Mouse (Mus musculus) left cerebral cortex, postnatal 25 days (tissue): ENCODE data around the gene Hyls1. TPM values are rescaled to one million over a fixed set of nuclear protein-coding genes. Genes with fewer than 3 reads are reported as not detected.
"Not testable (repeated sequence)": the region's sequence is repeated elsewhere in the genome, so short reads cannot be mapped to it uniquely, and the experiment has no call there.

ENCODE experiments used
- DNase-seq, 2 experiments: peaks; one replicate each; pipeline ENCODE4 v3.0.0; 2022; ENCODE audit warnings: low spot score in 2 of 2, mixed read lengths in 1 of 2
- intact Hi-C: fragments of 180-260 bp; cut with DNase I; formaldehyde crosslinking; loops from one replicate; pipeline ENCODE4 v1.15.1; 2025
- total RNA-seq, 2 experiments: library from RNA; stranded (reverse); gene quantifications; 2 replicates each; pipeline ENCODE4 v1.2.3; 2021

Gene Hyls1
- 1 to 10 TPM; 7.8 to 7.9 TPM for total RNA-seq

- DNase-seq = peak; percentile 91 to 97
- intact Hi-C loops = no loop called here
Observed at GRCm38 (mm10) chr9:35569571-35570534, at the start of gene Hyls1, which contains the start of gene Pate2. TSS of gene Hyls1 (minus strand) at chr9:35570398. TSS of gene Pate2 (plus strand) at chr9:35570284.

GRCm38 (mm10) chr9:35616784-35617183 lies 46.6 kb upstream of the Hyls1 start:
- intact Hi-C loops, DNase-seq: not testable (repeated sequence)

GRCm38 (mm10) chr9:35614005-35614404 lies 43.8 kb upstream of the Hyls1 start:
- intact Hi-C loops = no loop called here
- DNase-seq = no peak

DNA sequence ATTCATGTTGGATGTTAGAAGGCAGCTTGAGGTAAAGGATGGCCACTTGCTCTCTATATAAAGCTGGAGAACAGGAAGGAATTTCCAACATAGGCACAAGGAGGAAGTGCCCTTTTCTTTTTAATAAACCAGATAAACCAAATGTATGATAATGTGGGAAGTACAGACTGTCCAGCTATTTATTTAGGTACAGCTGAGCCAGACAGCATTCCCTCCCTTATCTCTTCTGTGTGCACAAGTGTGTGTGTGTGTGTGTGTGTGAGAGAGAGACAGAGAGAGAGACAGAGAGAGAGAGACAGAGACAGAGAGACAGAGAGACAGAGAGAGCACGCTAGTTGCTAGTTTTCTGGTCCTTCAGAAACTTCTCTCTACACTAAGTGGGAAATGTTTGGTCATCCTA lies 41.6 kb upstream of the Hyls1 start, which contains the start of gene Pate4:
Gene Pate4 (minus strand): TSS at position 101 of the 400 bp plus-strand sequence.
- intact Hi-C loops = no loop called here

DNA sequence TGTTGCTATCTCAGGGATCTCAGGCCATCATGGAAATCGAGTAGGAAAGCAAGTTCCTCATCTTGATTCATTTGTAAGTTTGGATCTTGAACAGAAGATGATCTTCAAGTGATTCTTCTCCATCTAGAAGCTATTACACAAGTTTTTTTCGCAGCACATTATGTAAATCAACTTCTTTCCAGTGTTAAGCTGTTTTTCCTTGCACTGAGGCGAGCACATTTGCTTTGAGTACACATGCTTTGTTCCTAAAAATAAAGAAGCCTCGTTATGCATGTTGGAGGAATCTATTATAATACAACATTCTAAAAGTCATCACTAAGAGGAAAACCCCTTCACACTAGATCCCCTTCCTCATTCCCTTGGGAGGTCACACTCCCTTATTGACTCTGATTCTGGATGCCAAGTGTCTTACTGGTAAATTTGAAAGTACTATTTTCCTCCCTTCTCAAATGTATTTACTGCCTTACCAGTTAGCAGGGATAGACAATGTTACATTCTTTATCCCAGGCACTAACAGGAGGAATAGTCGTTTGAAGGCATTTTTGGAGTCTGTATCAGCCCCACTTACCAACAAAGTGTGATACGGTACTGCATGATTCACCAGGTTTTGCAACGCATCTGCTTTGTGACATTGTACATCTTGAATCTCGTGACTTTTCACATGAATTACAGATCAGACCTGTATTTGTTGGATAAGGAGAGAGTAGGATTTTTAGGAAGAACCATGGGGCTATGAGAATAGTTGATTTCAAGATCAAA lies 37.6 kb upstream of the Hyls1 start:
- peak in 1 of 2 experiments; percentile 46 for DNase-seq
- intact Hi-C loops = no loop called here

More for the DNA sequence above, 41.6 kb upstream of the Hyls1 start, which contains the start of gene Pate4:
- no peak for DNase-seq

DNA sequence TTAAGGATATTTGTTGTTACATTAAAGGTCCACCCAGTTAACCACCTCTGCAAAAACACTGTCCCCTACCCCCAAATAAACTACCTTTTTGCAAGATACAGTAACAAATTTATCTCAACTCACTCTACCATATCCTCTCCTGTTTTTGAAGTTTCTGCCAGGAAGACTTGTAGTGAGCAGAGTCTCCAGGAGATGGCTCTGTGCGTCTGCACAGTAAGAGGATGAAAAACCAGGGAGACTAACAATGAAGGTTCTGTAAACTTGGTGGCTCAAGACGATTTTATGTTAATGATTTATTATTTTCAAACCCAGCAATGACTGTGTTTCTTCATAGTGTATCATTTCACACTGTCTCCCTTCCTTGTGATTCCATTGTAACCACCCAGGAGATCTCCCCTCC lies 22.7 kb upstream of the Hyls1 start:
- peak; percentile 32 to 57 for DNase-seq
- intact Hi-C loops = loop anchor here (1.0 to 10.0 kb wide), 3 partner anchors 114 to 1122 kb away; no protein-coding TSS in a partner anchor

GRCm38 (mm10) chr9:35587674-35588073 lies 17.5 kb upstream of the Hyls1 start:
- DNase-seq = no peak
- intact Hi-C loops = no loop called here

GRCm38 (mm10) chr9:35574416-35574815 lies 4.2 kb upstream of the Hyls1 start:
- DNase-seq = no peak
- intact Hi-C loops = no loop called here

GRCm38 (mm10) chr9:35570663-35571062 lies 465 bp upstream of the Hyls1 start:
- no peak for DNase-seq
- intact Hi-C loops = no loop called here

DNA sequence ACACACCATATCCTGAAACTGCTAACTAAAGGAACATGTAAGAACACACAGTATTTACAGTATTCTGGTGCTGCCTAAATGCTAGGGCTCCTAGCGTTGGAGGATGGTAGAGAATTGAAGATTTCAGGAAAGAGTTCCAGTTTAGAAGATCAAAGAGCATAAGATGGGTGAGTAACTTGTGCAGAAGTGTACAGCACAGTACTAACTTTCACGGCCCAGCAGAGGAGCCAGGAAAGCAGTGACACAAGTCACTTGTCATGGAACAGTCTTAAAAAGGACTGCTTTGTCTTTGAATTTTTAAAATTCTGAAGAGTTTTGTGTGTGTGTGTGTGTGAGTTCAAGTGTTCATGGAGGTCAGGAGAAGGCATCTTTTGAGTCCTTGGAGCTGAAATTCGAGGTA lies 2.2 kb downstream of the Hyls1 start:
- intact Hi-C loops = no loop called here
- no peak for DNase-seq

GRCm38 (mm10) chr9:35564536-35565240 lies 5.5 kb downstream of the Hyls1 start:
- intact Hi-C loops = no loop called here

DNA sequence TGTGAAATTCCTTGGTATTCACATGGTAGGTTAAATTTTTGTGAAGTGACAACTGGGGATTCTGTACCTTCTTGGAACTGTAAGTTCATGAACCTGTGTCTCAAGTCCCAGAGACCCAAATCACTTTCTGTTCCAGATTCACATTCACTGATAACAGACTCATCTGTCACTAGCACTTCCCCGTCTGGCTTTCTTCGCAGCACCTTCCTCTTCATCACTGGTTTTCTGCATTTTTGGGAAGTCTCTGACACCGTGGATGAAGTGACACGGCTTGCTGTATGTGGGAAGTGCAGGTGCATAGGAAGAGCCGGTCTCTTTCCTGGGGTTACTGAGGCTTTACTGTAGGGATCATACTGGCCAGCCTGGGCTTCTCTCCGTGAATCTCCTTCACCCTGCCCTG lies 8.6 kb downstream of the Hyls1 start:
- no peak for DNase-seq
- intact Hi-C loops = no loop called here

More at GRCm38 (mm10) chr9:35564536-35565240, 5.5 kb downstream of the Hyls1 start:
- DNase-seq = no peak

- intact Hi-C loops = no loop called here
- DNase-seq = no peak
Observed at GRCm38 (mm10) chr9:35561076-35561475, 9.1 kb downstream of the Hyls1 start.

DNA sequence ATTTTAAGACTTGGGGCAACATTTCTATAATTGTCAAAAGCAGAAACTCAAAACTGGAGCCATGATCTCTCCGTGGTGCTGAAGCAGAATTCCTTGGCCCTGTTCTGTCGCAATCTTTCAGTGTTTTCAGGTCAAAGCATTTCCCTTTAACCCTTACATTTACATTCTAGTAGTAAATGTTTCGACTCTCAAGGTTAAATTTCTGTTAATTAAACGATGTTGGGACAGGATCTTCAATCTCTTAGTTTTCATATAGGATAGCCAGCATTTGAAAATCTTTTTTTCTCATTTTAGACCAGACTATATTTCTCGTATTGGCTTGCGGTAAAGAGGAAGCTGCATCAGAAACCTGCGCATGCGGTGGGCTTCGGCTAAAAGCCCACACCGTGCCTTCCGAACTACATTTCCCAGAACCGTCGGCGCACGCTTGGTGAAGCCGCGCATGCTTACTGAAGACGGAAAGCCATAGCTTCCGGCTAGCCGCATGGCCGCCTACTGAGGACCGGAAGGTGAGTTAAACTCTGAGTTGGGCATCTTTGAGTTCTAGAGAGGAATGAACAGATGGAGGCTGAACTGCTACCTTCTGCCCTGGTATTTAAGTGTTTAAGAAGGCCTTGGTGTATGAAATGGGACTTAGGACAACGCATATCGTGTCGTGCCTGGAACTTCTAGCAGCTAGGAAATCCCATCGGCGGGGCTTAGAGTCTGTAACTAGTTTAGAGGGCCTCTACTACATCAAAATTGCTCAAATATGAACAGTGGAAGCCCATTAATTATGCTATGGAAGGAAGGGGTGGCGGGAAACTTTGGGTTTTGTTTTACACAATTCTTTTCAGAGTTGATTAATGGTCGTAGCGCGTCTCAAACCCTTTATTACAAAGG lies 10.9 kb downstream of the Hyls1 start:
- intact Hi-C loops = no loop called here

GRCm38 (mm10) chr9:35558257-35559008 lies 11.8 kb downstream of the Hyls1 start, which contains the start of the genes Ddx25 and Pus3:
TSS of gene Ddx25 (minus strand) at chr9:35558528.
TSS of gene Pus3 (plus strand) at chr9:35558595.
- DNase-seq = peak; percentile 78
- intact Hi-C loops = no loop called here

More for the DNA sequence above, 10.9 kb downstream of the Hyls1 start:
- peak; percentile 86 to 90 for DNase-seq

DNA sequence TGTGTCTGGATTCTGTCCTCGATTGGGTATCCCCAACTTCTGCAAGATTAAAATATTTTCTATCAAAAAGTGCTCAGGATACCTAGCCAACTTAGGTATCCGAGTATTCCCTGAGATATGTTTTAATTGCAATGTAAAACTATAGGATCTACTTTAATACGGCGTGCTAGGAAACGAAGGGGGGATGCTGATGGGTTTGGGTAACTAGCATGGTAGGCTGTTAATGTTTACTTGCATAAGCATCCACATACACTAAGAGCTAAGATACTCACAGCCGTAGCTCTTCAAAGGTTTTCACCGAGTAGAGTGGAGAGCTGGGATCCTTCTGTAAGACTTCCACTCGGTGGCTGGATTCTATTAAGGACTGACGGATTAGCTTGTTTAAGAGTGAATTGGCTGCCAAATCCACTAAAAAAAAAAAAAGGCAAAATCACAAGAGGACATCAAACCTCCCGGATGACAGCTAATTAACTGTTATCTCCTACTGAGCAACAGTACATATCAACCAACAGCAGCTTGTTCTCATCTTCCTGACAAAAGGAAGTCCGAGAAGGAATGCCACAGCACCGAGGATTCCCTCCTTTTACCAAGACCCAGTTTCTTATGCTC lies 13.6 kb downstream of the Hyls1 start:
- no peak for DNase-seq
- intact Hi-C loops = no loop called here

DNA sequence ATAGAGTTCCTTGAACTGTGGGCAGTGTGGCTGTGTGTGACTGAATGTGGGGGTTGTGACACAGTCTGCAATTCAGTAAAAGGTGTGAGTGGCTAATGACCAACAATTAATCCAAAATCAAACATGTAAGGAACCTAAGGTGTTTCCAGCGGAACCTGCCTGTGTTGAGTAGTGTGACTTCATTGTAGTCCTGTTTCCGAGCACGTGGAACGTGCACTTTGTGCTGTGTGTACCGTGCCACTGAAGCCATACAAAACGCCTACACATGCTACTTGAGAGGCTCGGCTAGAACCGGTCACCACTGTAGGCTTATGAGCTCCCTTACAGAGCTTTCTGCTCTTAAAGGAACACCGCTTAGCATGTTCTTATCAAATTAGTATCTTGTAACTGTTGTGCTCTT lies 21.7 kb downstream of the Hyls1 start:
- intact Hi-C loops = no loop called here
- no peak for DNase-seq
